Mouse (Mus musculus): ENCODE results near the gene Dnah1. TPM values are rescaled to one million over a fixed set of nuclear protein-coding genes. Genes with fewer than 3 reads are reported as not detected.

The Dnah1 gene
- total and polyA plus RNA-seq, 2 experiments from 2014 or later = 2.1 to 9.9 TPM

DNA sequence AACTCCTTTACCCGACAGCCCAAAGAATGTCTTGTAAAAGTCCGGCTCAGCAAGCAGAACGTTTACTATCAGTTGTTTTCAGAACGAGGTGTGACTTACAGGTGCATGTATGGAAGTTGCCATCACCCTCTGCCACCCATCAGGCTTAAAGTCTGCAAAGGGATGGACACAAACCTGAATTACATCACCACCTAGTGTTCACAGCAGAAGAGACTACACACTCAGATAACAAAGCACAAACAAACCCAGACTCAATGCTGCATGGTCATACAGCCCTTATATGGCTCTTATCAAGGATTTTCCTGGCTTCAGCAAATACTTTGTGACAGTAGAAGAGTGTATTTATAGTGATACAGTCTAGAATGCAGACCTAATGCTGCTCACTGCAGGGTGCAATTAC, 4.0 kb upstream of the Dnah1 start:
- Histone ChIP-seq H3K9me3 (ENCODE audit: low read length) (no peaks in the 10 kb centered on the region), H3K9ac (replicated peaks; ENCODE audit: low read length) (no peak overlapping the region), H3K27me3 (ENCODE audit: insufficient read depth, low read length) (no peaks in the 10 kb centered on the region), H3K4me2 (ENCODE audit: low read depth, low read length) (no peak overlapping the region), H3K27ac (no peak overlapping the region), H3K36me3 (ENCODE audit: insufficient read depth, low read length) (no peaks in the 10 kb centered on the region), H3K4me1 (ENCODE audit: insufficient read depth, low read length) (no peaks in the 10 kb centered on the region), H3K4me3 (ENCODE audit: low read length) (no peak overlapping the region)
- ATAC-seq (no peak), DNase-seq (ENCODE audit: low spot score) (peak; percentile 18)
- TF ChIP-seq CTCF (IDR thresholded peaks at IDR 0.05; ENCODE audit: low read depth) = peak; percentile 58
- WGBS = 77% methylated on average over 4 of the region's 4 CpGs

DNA sequence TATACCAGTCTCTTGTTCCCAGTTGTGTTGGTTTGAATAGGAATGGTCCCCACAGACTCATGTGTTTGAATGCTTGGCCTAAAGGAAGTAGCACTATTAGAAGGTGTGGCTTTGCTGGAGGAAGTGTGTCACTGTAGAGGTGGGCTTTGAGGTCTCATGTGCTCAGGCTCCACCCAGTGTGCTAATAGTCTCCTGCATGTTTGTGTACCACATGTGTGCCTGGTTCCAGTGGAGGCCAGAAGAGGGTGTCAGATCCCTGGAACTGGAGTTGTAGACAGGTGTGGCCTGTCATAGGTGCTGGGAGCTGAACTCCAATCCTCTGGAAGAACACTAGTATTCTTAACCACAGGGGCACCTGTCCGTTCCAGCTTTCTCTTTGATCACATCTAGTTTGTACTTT, 3.5 kb upstream of the Dnah1 start:
- no peaks in the 10 kb centered on the region for H3K4me1 ChIP-seq (ENCODE audit: insufficient read depth, low read length)
- H3K27me3 ChIP-seq (ENCODE audit: insufficient read depth, low read length) = no peaks in the 10 kb centered on the region
- no peak overlapping the region for H3K27ac ChIP-seq
- H3K9ac ChIP-seq (replicated peaks; ENCODE audit: low read length) = no peak overlapping the region
- H3K36me3 ChIP-seq (ENCODE audit: insufficient read depth, low read length) = no peaks in the 10 kb centered on the region
- no peak for DNase-seq (ENCODE audit: low spot score)
- ATAC-seq = no peak
- H3K4me3 ChIP-seq (ENCODE audit: low read length) = no peak overlapping the region
- no peak for TF ChIP-seq CTCF (IDR thresholded peaks at IDR 0.05; ENCODE audit: low read depth)
- no peaks in the 10 kb centered on the region for H3K9me3 ChIP-seq (ENCODE audit: low read length)
- no peak overlapping the region for H3K4me2 ChIP-seq (ENCODE audit: low read depth, low read length)
- 90% methylated on average over 1 of the region's 1 CpGs for WGBS

DNA sequence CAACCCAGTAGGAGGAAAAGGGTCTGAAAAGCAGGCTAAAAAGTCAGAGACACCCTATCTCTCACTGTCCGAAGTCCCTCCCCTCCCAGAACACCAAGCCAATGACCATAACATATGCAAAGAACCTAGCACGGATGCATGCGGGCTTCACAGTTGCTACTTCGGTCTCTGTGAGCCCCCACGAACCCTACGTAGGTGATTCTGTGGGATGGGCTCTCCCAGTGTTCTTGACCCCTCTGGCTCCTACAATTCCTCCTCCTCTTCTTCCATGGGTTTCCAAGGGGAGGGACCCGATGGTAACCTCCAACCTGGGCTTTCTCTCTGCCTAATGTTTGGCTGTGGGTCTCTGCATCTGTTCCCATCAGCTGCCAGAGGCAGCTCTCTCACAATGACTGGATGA, 3.1 kb upstream of the Dnah1 start:
- Histone ChIP-seq H3K36me3 (ENCODE audit: insufficient read depth, low read length) (no peaks in the 10 kb centered on the region), H3K27me3 (ENCODE audit: insufficient read depth, low read length) (no peaks in the 10 kb centered on the region), H3K4me3 (ENCODE audit: low read length) (no peak overlapping the region), H3K9ac (replicated peaks; ENCODE audit: low read length) (no peak overlapping the region), H3K27ac (no peak overlapping the region), H3K9me3 (ENCODE audit: low read length) (no peaks in the 10 kb centered on the region), H3K4me1 (ENCODE audit: insufficient read depth, low read length) (no peaks in the 10 kb centered on the region), H3K4me2 (ENCODE audit: low read depth, low read length) (no peak overlapping the region)
- no peak for ATAC-seq
- WGBS = 84% methylated on average over 7 of the region's 7 CpGs
- DNase-seq (ENCODE audit: low spot score) = no peak
- TF ChIP-seq CTCF (IDR thresholded peaks at IDR 0.05; ENCODE audit: low read depth) = no peak

DNA sequence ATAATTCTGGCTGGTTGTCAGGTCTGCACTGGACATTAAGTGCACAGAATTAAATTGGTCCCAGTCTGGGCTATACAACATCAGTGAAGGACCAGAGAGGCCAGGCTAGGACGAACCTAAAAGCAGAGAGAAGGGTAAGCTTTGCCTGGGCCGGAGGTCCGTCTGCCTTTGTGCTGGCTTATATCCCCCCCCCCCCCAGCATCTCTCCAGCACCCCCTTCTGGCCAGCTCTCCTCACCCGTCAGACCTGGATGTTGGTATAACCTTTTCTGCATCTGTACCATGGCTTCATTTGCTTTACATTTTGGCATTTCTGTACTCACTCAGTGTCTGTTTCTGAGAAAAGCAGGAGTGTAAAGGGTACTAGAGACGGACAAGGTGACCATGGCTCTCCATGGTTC, 1.9 kb upstream of the Dnah1 start:
- 47% methylated on average over 5 of the region's 5 CpGs for WGBS
- Histone ChIP-seq H3K36me3 (ENCODE audit: insufficient read depth, low read length) (no peaks in the 10 kb centered on the region), H3K4me1 (ENCODE audit: insufficient read depth, low read length) (no peaks in the 10 kb centered on the region), H3K4me3 (ENCODE audit: low read length) (no peak overlapping the region), H3K27me3 (ENCODE audit: insufficient read depth, low read length) (no peaks in the 10 kb centered on the region), H3K9me3 (ENCODE audit: low read length) (no peaks in the 10 kb centered on the region), H3K4me2 (ENCODE audit: low read depth, low read length) (no peak overlapping the region), H3K9ac (replicated peaks; ENCODE audit: low read length) (no peak overlapping the region), H3K27ac (no peak overlapping the region)
- ATAC-seq (no peak), DNase-seq (ENCODE audit: low spot score) (no peak)
- peak; percentile 27; the same call in 1 of the 2 replicates for TF ChIP-seq CTCF (IDR thresholded peaks at IDR 0.05; ENCODE audit: low read depth)

DNA sequence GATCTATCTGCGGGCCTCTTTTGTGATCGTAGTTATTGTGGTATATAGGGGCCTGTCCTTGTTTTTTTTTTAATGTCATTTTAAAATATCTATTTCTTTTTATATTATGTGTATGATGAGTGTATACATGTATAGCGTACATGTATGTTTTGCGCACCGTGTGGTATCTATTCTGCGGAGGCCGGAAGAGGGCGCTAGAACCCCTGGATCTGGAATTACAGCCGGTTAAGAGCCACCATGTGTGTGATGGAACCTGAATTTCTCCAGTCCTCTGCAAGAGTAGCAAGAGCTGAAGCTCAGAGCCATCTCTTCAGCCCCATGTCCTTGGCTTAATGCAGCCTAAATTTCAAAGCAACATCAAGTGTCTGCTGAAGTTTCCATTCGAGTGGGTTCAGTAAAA, 1.2 kb upstream of the Dnah1 start:
- Histone ChIP-seq H3K9me3 (ENCODE audit: low read length) (no peaks in the 10 kb centered on the region), H3K4me1 (ENCODE audit: insufficient read depth, low read length) (no peaks in the 10 kb centered on the region), H3K9ac (replicated peaks; ENCODE audit: low read length) (no peak overlapping the region), H3K27ac (no peak overlapping the region), H3K4me2 (ENCODE audit: low read depth, low read length) (no peak overlapping the region), H3K36me3 (ENCODE audit: insufficient read depth, low read length) (no peaks in the 10 kb centered on the region), H3K27me3 (ENCODE audit: insufficient read depth, low read length) (no peaks in the 10 kb centered on the region), H3K4me3 (ENCODE audit: low read length) (no peak overlapping the region)
- no peak for DNase-seq (ENCODE audit: low spot score)
- WGBS = 74% methylated on average over 10 of the region's 10 CpGs
- ATAC-seq = no peak
- TF ChIP-seq CTCF (IDR thresholded peaks at IDR 0.05; ENCODE audit: low read depth) = peak; percentile 24; the same call in 1 of the 2 replicates

GRCm38 (mm10) chr14:31323189-31323588, 507 bp downstream of the Dnah1 start:
- H3K9me3 ChIP-seq (ENCODE audit: low read length) = no peaks in the 10 kb centered on the region
- DNase-seq (ENCODE audit: low spot score) (no peak), ATAC-seq (no peak)
- TF ChIP-seq CTCF (IDR thresholded peaks at IDR 0.05; ENCODE audit: low read depth) = no peak
- peak overlapping the region; percentile 23 for H3K4me3 ChIP-seq (ENCODE audit: low read length)
- no peak overlapping the region for H3K27ac ChIP-seq
- no peaks in the 10 kb centered on the region for H3K27me3 ChIP-seq (ENCODE audit: insufficient read depth, low read length)
- H3K36me3 ChIP-seq (ENCODE audit: insufficient read depth, low read length) = no peaks in the 10 kb centered on the region
- 79% methylated on average over 4 of the region's 4 CpGs for WGBS
- peak overlapping the region; percentile 53 for H3K4me2 ChIP-seq (ENCODE audit: low read depth, low read length)
- no peak overlapping the region for H3K9ac ChIP-seq (replicated peaks; ENCODE audit: low read length)
- no peaks in the 10 kb centered on the region for H3K4me1 ChIP-seq (ENCODE audit: insufficient read depth, low read length)

GRCm38 (mm10) chr14:31322191-31322590, 1.5 kb downstream of the Dnah1 start:
- Histone ChIP-seq H3K9ac (replicated peaks; ENCODE audit: low read length) (no peak overlapping the region), H3K27me3 (ENCODE audit: insufficient read depth, low read length) (no peaks in the 10 kb centered on the region), H3K36me3 (ENCODE audit: insufficient read depth, low read length) (no peaks in the 10 kb centered on the region), H3K9me3 (ENCODE audit: low read length) (no peaks in the 10 kb centered on the region), H3K4me1 (ENCODE audit: insufficient read depth, low read length) (no peaks in the 10 kb centered on the region), H3K4me3 (ENCODE audit: low read length) (no peak overlapping the region), H3K27ac (no peak overlapping the region), H3K4me2 (ENCODE audit: low read depth, low read length) (no peak overlapping the region)
- ATAC-seq (no peak), DNase-seq (ENCODE audit: low spot score) (no peak)
- 91% methylated on average over 3 of the region's 3 CpGs for WGBS
- no peak for TF ChIP-seq CTCF (IDR thresholded peaks at IDR 0.05; ENCODE audit: low read depth)
